19 mouse cellular contexts compared by ENCODE assay signal in genomic region chr9:77602302-77603266, GRCm38 (mm10). TPM values are rescaled to one million over a fixed set of nuclear protein-coding genes. Genes with fewer than 3 reads are reported as not detected.
DNase-seq lines count a peak whose midpoint lies in the region; ATAC-seq and TF ChIP-seq lines count a peak whose summit lies in the region.
"Had no signal": no experiment of that assay in that cellular context is flagged by ENCODE, and none has a peak within 500 bp of the region (broad histone marks: within the 10 kb centered on the region; RNA-seq: fewer than 3 reads in every experiment).

No protein-coding gene starts in this region.

- DNase-seq in frontal cortex, postnatal 10 days (ENCODE audit: low spot score in 2 of 2), result no peak
- DNase-seq in kidney, adult 11 months, result peak; percentile 18
- DNase-seq in right cerebral cortex, adult 18-20 months, result peak; percentile 50
- DNase-seq in right cerebral cortex, postnatal 25 days, result no peak
- DNase-seq in forebrain, postnatal 0 days, result no peak
- DNase-seq in cerebellum, adult 2 months, result no peak
- DNase-seq: adrenal gland, postnatal 10 days; cerebellum, adult 9-10 months; gastrocnemius, postnatal 14 days; kidney, postnatal 10 days; lung, adult 18-20 months; retina, postnatal 1 day had no signal

- no peak overlapping the region for H3K4me2 ChIP-seq in kidney, embryonic 16.5 days (replicated peaks; ENCODE audit: low read depth, low read length)
- H3K4me2 ChIP-seq in forebrain, postnatal 0 days (ENCODE audit: low read depth), result no peak overlapping the region
- H3K4me2 ChIP-seq: embryonic facial prominence, embryonic 13.5 days; heart, embryonic 12.5 days; intestine, embryonic 15.5 days had no signal

- no peaks in the 10 kb centered on the region for H3K9me3 ChIP-seq in kidney, embryonic 16.5 days (ENCODE audit: low read length)
- H3K9me3 ChIP-seq in forebrain, postnatal 0 days (ENCODE audit: low read length), result no peaks in the 10 kb centered on the region
- H3K9me3 ChIP-seq: embryonic facial prominence, embryonic 13.5 days; heart, embryonic 12.5 days; intestine, embryonic 15.5 days had no signal

- no peaks in the 10 kb centered on the region for H3K4me1 ChIP-seq in kidney, embryonic 16.5 days (ENCODE audit: insufficient read depth, low read length)
- H3K4me1 ChIP-seq in forebrain, postnatal 0 days (ENCODE audit: insufficient read depth), result no peaks in the 10 kb centered on the region
- no peaks in the 10 kb centered on the region for H3K4me1 ChIP-seq in cerebellum, adult 2 months (ENCODE audit: control insufficient read depth, insufficient read depth, low read length)
- H3K4me1 ChIP-seq: heart, embryonic 12.5 days; intestine, embryonic 15.5 days had no signal

- no peaks in the 10 kb centered on the region for H3K27me3 ChIP-seq in kidney, embryonic 16.5 days (ENCODE audit: insufficient read depth, low read length)
- H3K27me3 ChIP-seq in forebrain, postnatal 0 days (ENCODE audit: insufficient read depth, low read length), result no peaks in the 10 kb centered on the region
- H3K27me3 ChIP-seq in cerebellum, adult 2 months (ENCODE audit: control insufficient read depth, insufficient read depth, low read length), result no peaks in the 10 kb centered on the region
- H3K27me3 ChIP-seq: embryonic facial prominence, embryonic 13.5 days; heart, embryonic 12.5 days; intestine, embryonic 15.5 days had no signal

- TF ChIP-seq POLR2A in cerebellum, adult 2 months (IDR thresholded peaks at IDR 0.05; ENCODE audit: borderline replicate concordance, insufficient read depth, low read length), result no peak

- H3K27ac ChIP-seq in kidney, embryonic 16.5 days (ENCODE audit: low read length), result no peak overlapping the region
- H3K27ac ChIP-seq in forebrain, postnatal 0 days (ENCODE audit: low read depth, low read length), result no peak overlapping the region
- H3K27ac ChIP-seq in cerebellum, adult 2 months (ENCODE audit: insufficient read depth, low read length), result no peak overlapping the region
- H3K27ac ChIP-seq: embryonic facial prominence, embryonic 13.5 days; intestine, embryonic 15.5 days had no signal

- no peak overlapping the region for H3K4me3 ChIP-seq in kidney, embryonic 16.5 days (ENCODE audit: low read length)
- H3K4me3 ChIP-seq in forebrain, postnatal 0 days (ENCODE audit: low read depth, low read length), result no peak overlapping the region
- no peak overlapping the region for H3K4me3 ChIP-seq in cerebellum, adult 2 months (replicated peaks; ENCODE audit: insufficient read depth, low read depth, low read length)
- H3K4me3 ChIP-seq: embryonic facial prominence, embryonic 13.5 days; heart, embryonic 12.5 days; intestine, embryonic 15.5 days had no signal

- no peak for TF ChIP-seq CTCF in forebrain, postnatal 0 days (IDR thresholded peaks at IDR 0.05; ENCODE audit: low read depth)
- TF ChIP-seq CTCF in cerebellum, adult 2 months (IDR thresholded peaks at IDR 0.05; ENCODE audit: borderline replicate concordance, insufficient read depth, low read depth, low read length), result no peak

- ATAC-seq in frontal cortex, adult (ENCODE audit: low TSS enrichment), result 0 out of 2 replicates have a peak, but pooled peaks have one; percentile 20
- no peak for ATAC-seq in kidney, embryonic 16.5 days (ENCODE audit: low FRiP score, low TSS enrichment)
- peak; percentile 59 for ATAC-seq in forebrain, postnatal 0 days
- ATAC-seq: intestine, embryonic 15.5 days had no signal

- WGBS in kidney, embryonic 16.5 days, result 86% methylated on average over 10 of the region's 10 CpGs
- WGBS in forebrain, postnatal 0 days, result 58% methylated on average over 10 of the region's 10 CpGs
- whole genome bisulfite sequencing in cerebellum, adult 2 months, result 72% methylated on average over 10 of the region's 10 CpGs

- H3K36me3 ChIP-seq in kidney, embryonic 16.5 days (ENCODE audit: insufficient read depth, low read length), result no peaks in the 10 kb centered on the region
- no peaks in the 10 kb centered on the region for H3K36me3 ChIP-seq in forebrain, postnatal 0 days (ENCODE audit: insufficient read depth)
- H3K36me3 ChIP-seq: embryonic facial prominence, embryonic 13.5 days; heart, embryonic 12.5 days; intestine, embryonic 15.5 days had no signal

- H3K9ac ChIP-seq in kidney, embryonic 16.5 days (replicated peaks; ENCODE audit: low read length), result no peak overlapping the region
- H3K9ac ChIP-seq in forebrain, postnatal 0 days, result no peak overlapping the region
- H3K9ac ChIP-seq: embryonic facial prominence, embryonic 13.5 days; heart, embryonic 12.5 days; intestine, embryonic 15.5 days had no signal

RNA-seq across cellular contexts. Expression of gene Klhl31, which starts 33.7 kb away (rescaled TPM):
- 0.92 and 0.98 TPM in 2 replicates for polyA plus RNA-seq in kidney, embryonic 16.5 days (2015; fragmentation: Nextera tagmentation; extraction: Ambion mirVana)
- 0.05 and 0.08 TPM in 2 replicates for total RNA-seq in forebrain, postnatal 0 days (2014; rRNA removed)
- 0.06 and 0.08 TPM in 2 replicates for polyA plus RNA-seq in forebrain, postnatal 0 days (2015; fragmentation: Nextera tagmentation; extraction: Ambion mirVana)
- 0.03 and 0.06 TPM in 2 replicates for polyA plus RNA-seq in cerebellum, adult 2 months (2012; rRNA removed)
- total RNA-seq: megakaryocyte-erythroid progenitor cell, adult 5-6 weeks had no signal
- polyA plus RNA-seq: liver, adult 2 months had no signal

RNA-seq across cellular contexts. Expression of gene Lrrc1, which starts 57.9 kb away (rescaled TPM):
- 23.2 and 23.3 TPM in 2 replicates for polyA plus RNA-seq in kidney, embryonic 16.5 days (2015; fragmentation: Nextera tagmentation; extraction: Ambion mirVana)
- total RNA-seq in forebrain, postnatal 0 days (2014; rRNA removed), result 11.9 and 14.8 TPM in 2 replicates
- 3.8 and 5.4 TPM in 2 replicates for polyA plus RNA-seq in forebrain, postnatal 0 days (2015; fragmentation: Nextera tagmentation; extraction: Ambion mirVana)
- polyA plus RNA-seq in cerebellum, adult 2 months (2012; rRNA removed), result 28.4 and 28.8 TPM in 2 replicates

Comparison
In these comparisons a context has a peak if more than half of its experiments do, and no peak if none do; other contexts are left out.
1. DNase-seq: peak in kidney, adult 11 months (single experiment) and right cerebral cortex, adult 18-20 months (single experiment); none in frontal cortex, postnatal 10 days (0 of 2), right cerebral cortex, postnatal 25 days (single experiment), forebrain, postnatal 0 days (single experiment) and cerebellum, adult 2 months (0 of 2).